In genomic region chr9:99471334-99471733, GRCm38 (mm10) we compare ENCODE assay signal across 32 mouse cellular contexts. TPM values are rescaled to one million over a fixed set of nuclear protein-coding genes. Genes with fewer than 3 reads are reported as not detected.
DNase-seq lines count a peak whose midpoint lies in the region; ATAC-seq and TF ChIP-seq lines count a peak whose summit lies in the region.
"Had no signal": no experiment of that assay in that cellular context is flagged by ENCODE, and none has a peak within 500 bp of the region (broad histone marks: within the 10 kb centered on the region; RNA-seq: fewer than 3 reads in every experiment).

No protein-coding gene starts in this region.

- peak; percentile 85 for DNase-seq in midbrain, embryonic 11.5 days (ENCODE audit: low spot score, missing footprints)
- DNase-seq in heart, adult 9 months (ENCODE audit: low spot score in 2 of 2), result no peak
- no peak for DNase-seq in layer of hippocampus, adult 8-10 months (ENCODE audit: low spot score in 2 of 2)
- DNase-seq: adrenal gland, adult 2 months; adrenal gland, postnatal 14 days; B cell, adult 2 months; cerebellum, adult 11 months; cerebellum, adult 2 months; cerebellum, adult 9-11 months; cerebellum, postnatal 36 days; embryo, embryonic 11 days; gastrocnemius, postnatal 25 days; heart, adult 2 months; heart, postnatal 10 days; heart, postnatal 4 days had no signal

- WGBS in midbrain, embryonic 11.5 days, result 81% methylated on average over 7 of the region's 7 CpGs
- 87% methylated on average over 7 of the region's 7 CpGs for WGBS in midbrain, embryonic 13.5 days
- 65% methylated on average over 7 of the region's 7 CpGs for whole genome bisulfite sequencing in intestine, embryonic 16.5 days
- 37% methylated on average over 7 of the region's 7 CpGs for WGBS in small intestine, adult 2 months

- no peak for TF ChIP-seq CTCF in small intestine, adult 2 months (IDR thresholded peaks at IDR 0.05; ENCODE audit: extremely low read depth, insufficient read length, insufficient replicate concordance, low read depth, low read length)

- no peak overlapping the region for H3K4me2 ChIP-seq in midbrain, embryonic 11.5 days
- H3K4me2 ChIP-seq in midbrain, embryonic 13.5 days (replicated peaks), result no peak overlapping the region
- H3K4me2 ChIP-seq in intestine, embryonic 16.5 days (ENCODE audit: low read depth, low read length), result peak overlapping the region; percentile 21; the same call in 1 of the 2 replicates
- H3K4me2 ChIP-seq: embryonic facial prominence, embryonic 13.5 days; forebrain, embryonic 12.5 days; forebrain, embryonic 15.5 days; heart, embryonic 12.5 days; heart, embryonic 15.5 days; hindbrain, embryonic 14.5 days had no signal

- no peak overlapping the region for H3K4me3 ChIP-seq in midbrain, embryonic 11.5 days (ENCODE audit: low read depth, low read length)
- no peak overlapping the region for H3K4me3 ChIP-seq in midbrain, embryonic 13.5 days (replicated peaks)
- no peak overlapping the region for H3K4me3 ChIP-seq in intestine, embryonic 16.5 days (ENCODE audit: low read length)
- no peak overlapping the region for H3K4me3 ChIP-seq in small intestine, adult 2 months (ENCODE audit: low read depth, low read length)
- H3K4me3 ChIP-seq: embryonic facial prominence, embryonic 10.5 days; embryonic facial prominence, embryonic 13.5 days; forebrain, embryonic 12.5 days; forebrain, embryonic 15.5 days; heart, adult 2 months; heart, embryonic 12.5 days; heart, embryonic 15.5 days had no signal

- no peak for TF ChIP-seq POLR2A in small intestine, adult 2 months (IDR thresholded peaks at IDR 0.05; ENCODE audit: low read depth, low read length)

- H3K4me1 ChIP-seq in midbrain, embryonic 11.5 days (ENCODE audit: control insufficient read depth, insufficient read depth, low read length), result no peaks in the 10 kb centered on the region
- 0 out of 2 replicates have a peak, but pooled peaks cover 5% of the 10 kb centered on the region for H3K4me1 ChIP-seq in midbrain, embryonic 13.5 days (replicated peaks)
- H3K4me1 ChIP-seq in intestine, embryonic 16.5 days (ENCODE audit: control insufficient read depth, insufficient read depth, low read length), result no peaks in the 10 kb centered on the region
- peaks cover 20% of the 10 kb centered on the region; the same call in 1 of the 2 replicates for H3K4me1 ChIP-seq in small intestine, adult 2 months (ENCODE audit: control insufficient read depth, insufficient read depth, insufficient read length, low read length)
- H3K4me1 ChIP-seq: embryonic facial prominence, embryonic 13.5 days; forebrain, embryonic 12.5 days; heart, embryonic 12.5 days; heart, embryonic 15.5 days had no signal

- no peak overlapping the region for H3K27ac ChIP-seq in midbrain, embryonic 11.5 days (ENCODE audit: low read depth, low read length)
- no peak overlapping the region for H3K27ac ChIP-seq in midbrain, embryonic 13.5 days
- H3K27ac ChIP-seq in intestine, embryonic 16.5 days (ENCODE audit: low read length), result peak overlapping the region; percentile 75
- H3K27ac ChIP-seq in small intestine, adult 2 months (ENCODE audit: insufficient read depth, low read depth, low read length), result peak overlapping the region; percentile 46
- H3K27ac ChIP-seq: embryonic facial prominence, embryonic 10.5 days; embryonic facial prominence, embryonic 13.5 days; forebrain, embryonic 12.5 days; forebrain, embryonic 15.5 days; heart, adult 2 months; heart, embryonic 15.5 days; hindbrain, embryonic 14.5 days; hindbrain, postnatal 0 days had no signal

- ATAC-seq in midbrain, embryonic 11.5 days (ENCODE audit: low FRiP score), result no peak
- no peak for ATAC-seq in midbrain, embryonic 13.5 days
- peak; percentile 74 for ATAC-seq in intestine, embryonic 16.5 days
- ATAC-seq: forebrain, embryonic 15.5 days; hindbrain, postnatal 0 days; inflammation-experienced regulatory T-cells, adult 6 months had no signal

- no peak overlapping the region for H3K9ac ChIP-seq in midbrain, embryonic 11.5 days (ENCODE audit: low read length)
- H3K9ac ChIP-seq in midbrain, embryonic 13.5 days (replicated peaks), result no peak overlapping the region
- H3K9ac ChIP-seq in intestine, embryonic 16.5 days (ENCODE audit: low read depth, low read length), result no peak overlapping the region
- H3K9ac ChIP-seq: embryonic facial prominence, embryonic 13.5 days; forebrain, embryonic 12.5 days; forebrain, embryonic 15.5 days; heart, embryonic 12.5 days; heart, embryonic 15.5 days; hindbrain, embryonic 14.5 days had no signal

- H3K36me3 ChIP-seq in midbrain, embryonic 11.5 days (ENCODE audit: control insufficient read depth, insufficient read depth, low read length), result no peaks in the 10 kb centered on the region; the same call in 1 of the 2 replicates
- peaks cover 18% of the 10 kb centered on the region for H3K36me3 ChIP-seq in midbrain, embryonic 13.5 days
- H3K36me3 ChIP-seq in intestine, embryonic 16.5 days (ENCODE audit: control insufficient read depth, insufficient read depth, low read length), result no peaks in the 10 kb centered on the region
- peaks cover 3% of the 10 kb centered on the region; the same call in 1 of the 2 replicates for H3K36me3 ChIP-seq in small intestine, adult 2 months (ENCODE audit: control insufficient read depth, insufficient read depth, low read length)
- H3K36me3 ChIP-seq: heart, embryonic 15.5 days had no signal

- no peaks in the 10 kb centered on the region for H3K9me3 ChIP-seq in midbrain, embryonic 11.5 days (ENCODE audit: control insufficient read depth, low read length)
- no peaks in the 10 kb centered on the region for H3K9me3 ChIP-seq in midbrain, embryonic 13.5 days
- no peaks in the 10 kb centered on the region for H3K9me3 ChIP-seq in intestine, embryonic 16.5 days (ENCODE audit: control insufficient read depth, low read length)
- H3K9me3 ChIP-seq: embryonic facial prominence, embryonic 10.5 days; embryonic facial prominence, embryonic 13.5 days; forebrain, embryonic 12.5 days; forebrain, embryonic 15.5 days; G1E; heart, embryonic 12.5 days; heart, embryonic 15.5 days had no signal

- no peaks in the 10 kb centered on the region for H3K27me3 ChIP-seq in midbrain, embryonic 11.5 days (ENCODE audit: control insufficient read depth, insufficient read depth, low read length)
- no peaks in the 10 kb centered on the region for H3K27me3 ChIP-seq in midbrain, embryonic 13.5 days
- H3K27me3 ChIP-seq in intestine, embryonic 16.5 days (replicated peaks; ENCODE audit: control insufficient read depth, insufficient read depth, low read length), result no peaks in the 10 kb centered on the region
- H3K27me3 ChIP-seq in small intestine, adult 2 months (ENCODE audit: control insufficient read depth, insufficient read depth, low read length), result no peaks in the 10 kb centered on the region
- H3K27me3 ChIP-seq: CH12.LX; embryonic facial prominence, embryonic 13.5 days; forebrain, embryonic 12.5 days; forebrain, embryonic 15.5 days; heart, embryonic 12.5 days; heart, embryonic 15.5 days had no signal

RNA-seq across cellular contexts. Expression of gene Nme9, which starts 20.1 kb away (rescaled TPM):
- polyA plus RNA-seq in midbrain, embryonic 11.5 days (2014; fragmentation: Nextera tagmentation; extraction: Ambion mirVana), result not detected in 2 replicates
- polyA plus RNA-seq in midbrain, embryonic 13.5 days (2015; fragmentation: Nextera tagmentation; extraction: Ambion mirVana), result 0.55 TPM in 1 of 2 replicates, not detected in the other
- 0.73 and 0.76 TPM in 2 replicates for polyA plus RNA-seq in intestine, embryonic 16.5 days (2015; fragmentation: Nextera tagmentation; extraction: Ambion mirVana)
- polyA plus RNA-seq in small intestine, adult 2 months (2012; rRNA removed), result 0.19 and 0.43 TPM in 2 replicates
- under 1 TPM; 0.39 to 0.85 (median 0.62) TPM for total RNA-seq in layer of hippocampus, adult 8-10 months (2022)
- total RNA-seq: adrenal gland, adult 2 months; adrenal gland, postnatal 14 days; adrenal gland, postnatal 4 days; CH12.LX; G1E; gastrocnemius, adult 8-10 months; gastrocnemius, postnatal 25 days; heart, adult 2 months; heart, postnatal 10 days; heart, postnatal 4 days had no signal
- polyA plus RNA-seq: adrenal gland, adult 2 months; embryonic facial prominence, embryonic 10.5 days; embryonic facial prominence, embryonic 13.5 days; erythroblast, embryonic 14.5 days; G1E; heart, embryonic 12.5 days; inflammation-experienced regulatory T-cells, adult 6 months had no signal

RNA-seq across cellular contexts. Expression of gene Mras, which starts 34.2 kb away (rescaled TPM):
- 12.1 and 15.0 TPM in 2 replicates for polyA plus RNA-seq in midbrain, embryonic 11.5 days (2014; fragmentation: Nextera tagmentation; extraction: Ambion mirVana)
- 43.8 and 46.0 TPM in 2 replicates for polyA plus RNA-seq in midbrain, embryonic 13.5 days (2015; fragmentation: Nextera tagmentation; extraction: Ambion mirVana)
- 6.8 and 6.9 TPM in 2 replicates for polyA plus RNA-seq in intestine, embryonic 16.5 days (2015; fragmentation: Nextera tagmentation; extraction: Ambion mirVana)
- 2.6 TPM in 2 replicates for polyA plus RNA-seq in small intestine, adult 2 months (2012; rRNA removed)
- 100 to 1,000 TPM; 133 to 164 (median 142) TPM for total RNA-seq in layer of hippocampus, adult 8-10 months (2022)
- polyA plus RNA-seq: erythroblast, embryonic 14.5 days had no signal

Comparison
In these comparisons a context has a peak if more than half of its experiments do, and no peak if none do; other contexts are left out.
1. H3K27ac ChIP-seq: peak in intestine, embryonic 16.5 days (single experiment) and small intestine, adult 2 months (single experiment); none in midbrain, embryonic 11.5 days (single experiment) and midbrain, embryonic 13.5 days (single experiment).